Mouse (Mus musculus): ENCODE data around the gene Ilk. TPM values are rescaled to one million over a fixed set of nuclear protein-coding genes. Genes with fewer than 3 reads are reported as not detected.

The Ilk gene
- total and polyA plus RNA-seq, 3 experiments, result 48.3 to 76.9 TPM; not detected in 1

DNA sequence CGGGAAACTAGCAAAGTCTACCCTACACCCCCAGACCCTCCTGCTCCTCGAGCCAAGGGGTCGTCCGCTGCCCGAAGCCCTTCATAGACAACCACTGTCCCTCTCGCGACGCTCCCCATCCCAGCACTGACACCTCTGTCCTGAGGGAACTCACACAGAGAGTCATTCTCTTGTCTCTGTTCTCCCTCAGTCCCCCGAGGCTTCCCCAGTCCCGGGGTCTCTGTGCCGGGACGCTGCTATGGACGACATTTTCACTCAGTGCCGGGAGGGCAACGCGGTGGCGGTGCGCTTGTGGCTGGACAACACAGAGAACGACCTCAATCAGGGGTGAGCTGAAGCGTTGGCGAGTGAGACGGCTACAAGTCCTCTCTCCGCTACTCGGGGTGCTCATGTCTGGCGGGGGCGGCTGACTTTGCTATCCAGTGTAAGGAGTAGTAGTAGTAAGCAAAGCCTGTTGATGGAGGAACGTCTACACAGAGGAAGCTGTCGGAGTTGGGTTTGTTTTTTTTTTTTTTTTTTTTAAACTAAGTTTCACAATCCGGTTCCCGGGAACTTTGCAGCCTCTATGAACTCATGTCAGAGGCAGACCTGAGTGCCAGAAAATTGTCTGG, 624 bp downstream of the Ilk start, which contains the start of gene Rrp8:
Gene Rrp8 (minus strand): TSS at position 475 of the 611 bp plus-strand sequence.
- peak; percentile 71 for DNase-seq (ENCODE audit: low read depth, low spot score)
- peak; percentile 83 for TF ChIP-seq ZNF384 (IDR thresholded peaks at IDR 0.05; ENCODE audit: low read depth, low read length)
- peak; percentile 40 for TF ChIP-seq SIN3A (IDR thresholded peaks at IDR 0.05; ENCODE audit: low read length)
- TF ChIP-seq TAL1 (IDR thresholded peaks at IDR 0.05; ENCODE audit: low read length), result no peak
- Histone ChIP-seq H3K79me2 (ENCODE audit: control insufficient read depth, insufficient read depth, low read length, poor library complexity) (peaks cover 37% of the 10 kb centered on the region), H3K9ac (ENCODE audit: control insufficient read depth, low read depth, low read length, poor library complexity, severe bottlenecking) (peak within 1 kb of the TSS; percentile 96), H3K27me3 (ENCODE audit: control insufficient read depth in 1 of 2, insufficient read depth in 2 of 2, low read length in 2 of 2) (no peaks in the 10 kb centered on the region), H3K9me3 (replicated peaks; ENCODE audit: insufficient read depth, low read length) (no peaks in the 10 kb centered on the region), H3K36me3 (ENCODE audit: control insufficient read depth in 1 of 2, insufficient read depth in 2 of 2, low read length in 2 of 2) (peaks cover 12 to 23% of the 10 kb centered on the region in 2 experiments), H3K27ac (ENCODE audit: control insufficient read depth, low read depth, low read length) (peak within 1 kb of the TSS; percentile 74), H3K4me1 (ENCODE audit: control insufficient read depth in 1 of 2, insufficient read depth in 2 of 2, low read length in 2 of 2) (peaks cover 14 to 21% of the 10 kb centered on the region in 2 experiments), H3K4me3 (ENCODE audit: control insufficient read depth in 1 of 2, insufficient read depth in 1 of 2, low read depth in 2 of 2, low read length in 2 of 2) (peak within 1 kb of the TSS; percentile 77 to 99)

DNA sequence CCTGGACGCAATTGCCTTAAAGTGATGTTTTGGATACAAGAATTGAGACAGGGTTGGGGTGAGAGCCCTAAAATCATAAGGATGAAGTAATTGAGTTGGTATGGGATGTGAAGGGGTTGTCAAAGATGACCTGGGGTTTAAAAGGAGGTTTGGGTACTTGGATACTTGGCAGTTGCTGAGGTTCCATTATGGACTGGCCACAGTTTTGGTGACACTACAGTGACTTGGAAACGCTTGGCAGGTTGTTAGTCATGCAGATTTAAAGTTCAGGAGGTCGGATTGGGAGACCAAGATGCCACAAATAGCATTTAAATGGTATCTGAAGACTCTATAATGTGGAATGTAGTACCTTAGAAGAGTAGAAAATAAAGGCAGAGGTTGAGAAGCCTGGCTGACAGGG, 1.3 kb downstream of the Ilk start:
- Histone ChIP-seq H3K36me3 (ENCODE audit: control insufficient read depth in 1 of 2, insufficient read depth in 2 of 2, low read length in 2 of 2) (peaks cover 6 to 23% of the 10 kb centered on the region in 2 experiments), H3K27me3 (ENCODE audit: control insufficient read depth in 1 of 2, insufficient read depth in 2 of 2, low read length in 2 of 2) (no peaks in the 10 kb centered on the region), H3K4me1 (ENCODE audit: control insufficient read depth in 1 of 2, insufficient read depth in 2 of 2, low read length in 2 of 2) (peaks cover 14 to 21% of the 10 kb centered on the region in 2 experiments), H3K4me3 (ENCODE audit: control insufficient read depth in 1 of 2, insufficient read depth in 1 of 2, low read depth in 2 of 2, low read length in 2 of 2) (peak overlapping the region; percentile 77 to 99), H3K79me2 (ENCODE audit: control insufficient read depth, insufficient read depth, low read length, poor library complexity) (peaks cover 38% of the 10 kb centered on the region), H3K27ac (ENCODE audit: control insufficient read depth, low read depth, low read length) (peak overlapping the region; percentile 74), H3K9ac (ENCODE audit: control insufficient read depth, low read depth, low read length, poor library complexity, severe bottlenecking) (peak overlapping the region; percentile 91), H3K9me3 (replicated peaks; ENCODE audit: insufficient read depth, low read length) (no peaks in the 10 kb centered on the region)
- DNase-seq (ENCODE audit: low read depth, low spot score), result no peak
- TF ChIP-seq CTCF (IDR thresholded peaks at IDR 0.05 in 2 of 3, conservative IDR thresholded peaks at IDR 0.05 in 1 of 3; ENCODE audit: control insufficient read depth in 1 of 3, insufficient read depth in 1 of 3, low read depth in 2 of 3, low read length in 3 of 3, poor library complexity in 1 of 3, severe bottlenecking in 1 of 3) (no peak), MXI1 (IDR thresholded peaks at IDR 0.05; ENCODE audit: low read depth, low read length) (no peak)

DNA sequence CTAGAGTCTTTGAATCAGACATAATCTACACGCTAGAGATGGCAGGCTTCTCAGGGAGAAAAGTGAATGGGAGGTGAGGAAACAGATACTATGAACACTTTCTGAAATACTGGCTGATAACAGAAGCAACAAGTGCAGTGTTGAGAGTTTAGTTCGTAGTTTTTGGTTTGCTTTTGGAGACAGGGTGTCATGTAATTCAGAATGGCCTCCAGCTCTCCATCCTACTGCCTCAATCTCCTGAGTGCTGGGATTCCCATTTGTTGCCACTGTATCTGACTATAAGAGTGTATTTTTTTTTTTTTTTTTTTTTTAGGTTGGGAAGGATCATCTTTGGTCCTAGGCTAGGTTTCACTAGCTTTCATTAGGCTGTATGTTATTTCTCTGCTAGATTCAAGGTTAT, 1.9 kb downstream of the Ilk start:
- H3K27ac ChIP-seq (ENCODE audit: control insufficient read depth, low read depth, low read length), result peak overlapping the region; percentile 42
- H3K4me1 ChIP-seq (ENCODE audit: control insufficient read depth in 1 of 2, insufficient read depth in 2 of 2, low read length in 2 of 2), result peaks cover 14 to 25% of the 10 kb centered on the region in 2 experiments
- H3K27me3 ChIP-seq (ENCODE audit: control insufficient read depth in 1 of 2, insufficient read depth in 2 of 2, low read length in 2 of 2), result no peaks in the 10 kb centered on the region
- peak overlapping the region in 1 of 2 experiments; percentile 99; a peak in 1 of 4 replicates for H3K4me3 ChIP-seq (ENCODE audit: control insufficient read depth in 1 of 2, insufficient read depth in 1 of 2, low read depth in 2 of 2, low read length in 2 of 2)
- no peaks in the 10 kb centered on the region for H3K9me3 ChIP-seq (replicated peaks; ENCODE audit: insufficient read depth, low read length)
- peaks cover 40% of the 10 kb centered on the region for H3K79me2 ChIP-seq (ENCODE audit: control insufficient read depth, insufficient read depth, low read length, poor library complexity)
- peaks cover 4 to 23% of the 10 kb centered on the region in 2 experiments; a peak in 3 of 4 replicates for H3K36me3 ChIP-seq (ENCODE audit: control insufficient read depth in 1 of 2, insufficient read depth in 2 of 2, low read length in 2 of 2)
- DNase-seq (ENCODE audit: low read depth, low spot score), result peak; percentile 64
- TF ChIP-seq POLR2AphosphoS5 (IDR thresholded peaks at IDR 0.05; ENCODE audit: borderline replicate concordance, low read depth, low read length), result no peak
- TF ChIP-seq SIN3A (IDR thresholded peaks at IDR 0.05; ENCODE audit: low read length), result peak; percentile 16; the same call in 1 of the 2 replicates
- 0 out of 2 replicates have a peak, but pooled peaks have one; percentile 4 for TF ChIP-seq HCFC1 (IDR thresholded peaks at IDR 0.05; ENCODE audit: low read depth, low read length)
- TF ChIP-seq SMC3 (IDR thresholded peaks at IDR 0.05; ENCODE audit: low read depth, low read length), result no peak
- peak overlapping the region; percentile 2 for H3K9ac ChIP-seq (ENCODE audit: control insufficient read depth, low read depth, low read length, poor library complexity, severe bottlenecking)

Measured in MEL (cell line).